ENCODE assay signal across 8 mouse cellular contexts in genomic region chr7:134937471-134937926, GRCm38 (mm10). TPM values are rescaled to one million over a fixed set of nuclear protein-coding genes. Genes with fewer than 3 reads are reported as not detected.
DNase-seq lines count a peak whose midpoint lies in the region; ATAC-seq lines count a peak whose summit lies in the region.

No protein-coding gene starts in this region.

- no peaks in the 10 kb centered on the region for H3K36me3 ChIP-seq in forebrain, embryonic 12.5 days (replicated peaks)
- no peaks in the 10 kb centered on the region for H3K36me3 ChIP-seq in neural tube, embryonic 11.5 days (ENCODE audit: control insufficient read depth, insufficient read depth, low read length)

- H3K27ac ChIP-seq in forebrain, embryonic 12.5 days: peak overlapping the region; percentile 59; the same call in 1 of the 2 replicates
- no peak overlapping the region for H3K27ac ChIP-seq in neural tube, embryonic 11.5 days (ENCODE audit: low read depth, low read length)

- peak; percentile 26 to 51 for DNase-seq in layer of hippocampus, postnatal 10 days (ENCODE audit: low spot score in 2 of 2)
- no peak for DNase-seq in layer of hippocampus, adult 8-10 months (ENCODE audit: low spot score in 2 of 2)
- DNase-seq in brain, adult 2 months (ENCODE audit: low read depth, low spot score): peak; percentile 24
- peak; percentile 44 for DNase-seq in left cerebral cortex, postnatal 4 days
- DNase-seq in neural tube, embryonic 11.5 days (ENCODE audit: low spot score): peak; percentile 28
- no peak for DNase-seq in spleen, adult 18-20 months
- no peak for DNase-seq in thymus, postnatal 0 days (ENCODE audit: low spot score)

- peak overlapping the region; percentile 59 for H3K4me3 ChIP-seq in forebrain, embryonic 12.5 days (replicated peaks)
- H3K4me3 ChIP-seq in neural tube, embryonic 11.5 days (ENCODE audit: low read depth, low read length): peak overlapping the region; percentile 51

- H3K9ac ChIP-seq in forebrain, embryonic 12.5 days: peak overlapping the region; percentile 63
- peak overlapping the region; percentile 46 for H3K9ac ChIP-seq in neural tube, embryonic 11.5 days (ENCODE audit: low read length)

- H3K27me3 ChIP-seq in forebrain, embryonic 12.5 days: peaks cover 33% of the 10 kb centered on the region
- peaks cover 12% of the 10 kb centered on the region for H3K27me3 ChIP-seq in neural tube, embryonic 11.5 days (ENCODE audit: control insufficient read depth, insufficient read depth, low read length)

- intact Hi-C loops in left cerebral cortex, postnatal 4 days (cut with DNase I): no loop called here

- H3K4me1 ChIP-seq in forebrain, embryonic 12.5 days: peaks cover 25% of the 10 kb centered on the region
- peaks cover 9% of the 10 kb centered on the region; the same call in 1 of the 2 replicates for H3K4me1 ChIP-seq in neural tube, embryonic 11.5 days (ENCODE audit: control insufficient read depth, insufficient read depth, low read length)

- H3K4me2 ChIP-seq in forebrain, embryonic 12.5 days: peak overlapping the region; percentile 97
- H3K4me2 ChIP-seq in neural tube, embryonic 11.5 days (ENCODE audit: low read depth): peak overlapping the region; percentile 89

- 0% methylated on average over 28 of the region's 37 CpGs for WGBS in forebrain, embryonic 12.5 days
- WGBS in neural tube, embryonic 11.5 days: under 1% methylated on average over 35 of the region's 37 CpGs

- H3K9me3 ChIP-seq in forebrain, embryonic 12.5 days: no peaks in the 10 kb centered on the region
- no peaks in the 10 kb centered on the region for H3K9me3 ChIP-seq in neural tube, embryonic 11.5 days (ENCODE audit: control insufficient read depth, low read length)

- ATAC-seq in forebrain, embryonic 12.5 days (ENCODE audit: low FRiP score): peak; percentile 31
- ATAC-seq in neural tube, embryonic 11.5 days (ENCODE audit: insufficient read depth, low FRiP score, low TSS enrichment): peak; percentile 48; the same call in 1 of the 2 replicates

RNA-seq across cellular contexts. Expression of gene Fam196a, which starts 0.7 kb away (rescaled TPM):
- 10 to 100 TPM; 20.7 to 20.9 TPM for total RNA-seq in layer of hippocampus, postnatal 10 days (2021)
- 10 to 100 TPM in 3 of 4 experiments, 1 to 10 TPM in 1; 9.4 to 13.1 (median 11.7) TPM for total RNA-seq in layer of hippocampus, adult 8-10 months (2022)
- polyA plus RNA-seq in forebrain, embryonic 12.5 days (2016; fragmentation: Nextera tagmentation; extraction: Ambion mirVana): 4.1 and 4.6 TPM in 2 replicates
- 10 to 100 TPM; 19.1 to 19.8 TPM for total RNA-seq in left cerebral cortex, postnatal 4 days (2021)
- polyA plus RNA-seq in neural tube, embryonic 11.5 days (2014; fragmentation: Nextera tagmentation; extraction: Ambion mirVana): 3.4 and 4.2 TPM in 2 replicates
- 0.15 and 0.30 TPM in 2 replicates for polyA plus RNA-seq in thymus, postnatal 0 days (2015; fragmentation: Nextera tagmentation; extraction: Ambion mirVana)

Comparison
In these comparisons a context has a peak if more than half of its experiments do, and no peak if none do; other contexts are left out.
1. DNase-seq: peak in layer of hippocampus, postnatal 10 days (2 of 2), brain, adult 2 months (single experiment), left cerebral cortex, postnatal 4 days (single experiment) and neural tube, embryonic 11.5 days (single experiment); none in layer of hippocampus, adult 8-10 months (0 of 2), spleen, adult 18-20 months (0 of 2) and thymus, postnatal 0 days (single experiment).